Mouse (Mus musculus) adrenal gland, adult (tissue): ENCODE data around the gene Slc22a7.
A peak's percentile ranks its signal among the peaks of the same experiment; 100 is the strongest.

Experiments used
- DNase-seq, 2 experiments: peaks; one replicate each; pipeline ENCODE4 v3.0.0; 2022 to 2023; ENCODE audit warnings: low spot score in 1 of 2; ENCODE audit not compliant: inconsistent age in 2 of 2

Gene Slc22a7

GRCm38 (mm10) chr17:46438298-46438873, at the start of gene Slc22a7:
Gene Slc22a7, minus strand, starts transcription at chr17:46438457.
- DNase-seq: no peak

- no peak for DNase-seq
Measured at GRCm38 (mm10) chr17:46487431-46487830, 49.2 kb upstream of the Slc22a7 start, which contains the start of gene Ttbk1. Gene Ttbk1, minus strand, starts transcription at chr17:46487675.

- no peak for DNase-seq
Measured at GRCm38 (mm10) chr17:46486995-46487394, 48.7 kb upstream of the Slc22a7 start.

- DNase-seq: no peak
Measured at GRCm38 (mm10) chr17:46484461-46484875, 46.2 kb upstream of the Slc22a7 start.

- DNase-seq: peak; percentile 35 to 55
Measured at GRCm38 (mm10) chr17:46484021-46484431, 45.8 kb upstream of the Slc22a7 start.

GRCm38 (mm10) chr17:46483561-46484001, 45.3 kb upstream of the Slc22a7 start:
- DNase-seq: peak; percentile 32 to 67

GRCm38 (mm10) chr17:46477286-46477685, 39.0 kb upstream of the Slc22a7 start:
- DNase-seq: no peak

- no peak for DNase-seq
Measured at GRCm38 (mm10) chr17:46476601-46477000, 38.3 kb upstream of the Slc22a7 start.

GRCm38 (mm10) chr17:46467830-46468229, 29.6 kb upstream of the Slc22a7 start:
- no peak for DNase-seq

- DNase-seq: peak in 1 of 2 experiments; percentile 47
Measured at GRCm38 (mm10) chr17:46462226-46462625, 24.0 kb upstream of the Slc22a7 start.

GRCm38 (mm10) chr17:46461347-46461746, 23.1 kb upstream of the Slc22a7 start:
- DNase-seq: no peak

- no peak for DNase-seq
Measured at GRCm38 (mm10) chr17:46460673-46461072, 22.4 kb upstream of the Slc22a7 start.

- no peak for DNase-seq
Measured at GRCm38 (mm10) chr17:46458439-46458838, 20.2 kb upstream of the Slc22a7 start.

- DNase-seq: peak; percentile 52 to 82
Measured at GRCm38 (mm10) chr17:46457791-46458190, 19.5 kb upstream of the Slc22a7 start.

- peak in 1 of 2 experiments; percentile 43 for DNase-seq
Measured at GRCm38 (mm10) chr17:46455110-46455691, 16.9 kb upstream of the Slc22a7 start.

- DNase-seq: no peak
Measured at GRCm38 (mm10) chr17:46454539-46454938, 16.3 kb upstream of the Slc22a7 start.

- DNase-seq: no peak
Measured at GRCm38 (mm10) chr17:46453970-46454411, 15.7 kb upstream of the Slc22a7 start.

GRCm38 (mm10) chr17:46453302-46453948, 15.2 kb upstream of the Slc22a7 start:
- DNase-seq: no peak

- no peak for DNase-seq
Measured at GRCm38 (mm10) chr17:46452683-46453082, 14.4 kb upstream of the Slc22a7 start.

- DNase-seq: no peak
Measured at GRCm38 (mm10) chr17:46446264-46446663, 8.0 kb upstream of the Slc22a7 start.

GRCm38 (mm10) chr17:46444839-46445579, 6.8 kb upstream of the Slc22a7 start:
- no peak for DNase-seq
